Mouse (Mus musculus) forebrain, embryonic 13.5 days (tissue): ENCODE data around the gene Ptafr. TPM values are rescaled to one million over a fixed set of nuclear protein-coding genes. Genes with fewer than 3 reads are reported as not detected.

ENCODE experiments used
- ATAC-seq: fragments of 200-750 bp; cut with Nextera tagmentation; 2 replicates; pipeline ENCODE4 v1.8.0; 2017
- H3K27ac ChIP-seq: fragments of 300-500 bp; sonication (generic); 2 replicates; pipeline ENCODE4 v1.5.1; 2015; ENCODE audit warnings: inconsistent platforms, mild to moderate bottlenecking, moderate library complexity
- H3K27me3 ChIP-seq: fragments of 300-500 bp; sonication (generic); 2 replicates; pipeline ENCODE4 v1.6.1; 2015; ENCODE audit warnings: mild to moderate bottlenecking, inconsistent platforms
- H3K36me3 ChIP-seq: fragments of 300-500 bp; sonication (generic); 2 replicates; pipeline ENCODE4 v1.6.1; 2015; ENCODE audit warnings: mild to moderate bottlenecking, inconsistent platforms; ENCODE audit not compliant: poor library complexity, severe bottlenecking
- H3K4me1 ChIP-seq: fragments of 300-500 bp; sonication (generic); 2 replicates; pipeline ENCODE4 v1.6.1; 2015; ENCODE audit warnings: inconsistent platforms
- H3K4me2 ChIP-seq: fragments of 300-500 bp; sonication (generic); 2 replicates; pipeline ENCODE4 v1.6.1; 2015; ENCODE audit warnings: inconsistent platforms, mild to moderate bottlenecking, moderate library complexity
- H3K4me3 ChIP-seq: fragments of 300-500 bp; sonication (generic); 2 replicates; pipeline ENCODE4 v1.5.1; 2015; ENCODE audit warnings: mild to moderate bottlenecking, inconsistent platforms
- H3K9ac ChIP-seq: fragments of 300-500 bp; sonication (generic); 2 replicates; pipeline ENCODE4 v1.6.1; 2015; ENCODE audit warnings: mild to moderate bottlenecking, inconsistent platforms
- H3K9me3 ChIP-seq: fragments of 300-500 bp; sonication (generic); replicated peaks from 2 replicates; pipeline ENCODE4 v1.6.1; 2016; ENCODE audit warnings: inconsistent platforms
- WGBS: fragments of 180-500 bp; shearing (Covaris S2); methylation state at CpG from one replicate; pipeline ENCODE4 v1.1.7; 2015; 5-methylcytosine and 5-hydroxymethylcytosine counted together
- polyA plus RNA-seq: library from polyadenylated mRNA; unstranded; fragments of >200 nt; fragmentation: Nextera tagmentation; extraction: Ambion mirVana; gene quantifications from 2 replicates; pipeline ENCODE4 v1.2.1, GENCODE M21; 2015

Ptafr gene
- polyA plus RNA-seq: 0.13 and 0.35 TPM in 2 replicates

GRCm38 (mm10) chr4:132563965-132564364 is at the start of gene Ptafr:
TSS of gene Ptafr (plus strand) at chr4:132564067.
- Histone ChIP-seq H3K4me2 (no peak within 1 kb of the TSS), H3K27me3 (no peaks in the 10 kb centered on the region), H3K36me3 (no peaks in the 10 kb centered on the region), H3K27ac (no peak within 1 kb of the TSS), H3K4me3 (no peak within 1 kb of the TSS), H3K9me3 (no peaks in the 10 kb centered on the region), H3K4me1 (no peaks in the 10 kb centered on the region), H3K9ac (no peak within 1 kb of the TSS)
- no peak for ATAC-seq
- WGBS: 42% methylated on average over 4 of the region's 4 CpGs

GRCm38 (mm10) chr4:132514555-132515135 is 49.2 kb upstream of the Ptafr start:
- H3K9ac ChIP-seq: peak overlapping the region; percentile 38; the same call in 1 of the 2 replicates
- H3K9me3 ChIP-seq: no peaks in the 10 kb centered on the region
- peak overlapping the region; percentile 48 for H3K4me3 ChIP-seq
- H3K36me3 ChIP-seq: no peaks in the 10 kb centered on the region
- peaks cover 4% of the 10 kb centered on the region; the same call in 1 of the 2 replicates for H3K27me3 ChIP-seq
- peak overlapping the region; percentile 97 for H3K4me2 ChIP-seq
- WGBS: under 1% methylated on average over 21 of the region's 21 CpGs
- H3K4me1 ChIP-seq: peaks cover 12% of the 10 kb centered on the region
- ATAC-seq: 0 out of 2 replicates have a peak, but pooled peaks have one; percentile 20
- H3K27ac ChIP-seq: 0 out of 2 replicates have a peak overlapping the region, but pooled peaks have one; percentile 1

GRCm38 (mm10) chr4:132515369-132516155 is 48.3 kb upstream of the Ptafr start:
- peak; percentile 94 for ATAC-seq
- peaks cover 12% of the 10 kb centered on the region for H3K4me1 ChIP-seq
- H3K36me3 ChIP-seq: no peaks in the 10 kb centered on the region
- peak overlapping the region; percentile 48 for H3K4me3 ChIP-seq
- H3K9me3 ChIP-seq: no peaks in the 10 kb centered on the region
- H3K27ac ChIP-seq: peak overlapping the region; percentile 48; the same call in 1 of the 2 replicates
- 21% methylated on average over 22 of the region's 22 CpGs for WGBS
- peaks cover 4% of the 10 kb centered on the region; the same call in 1 of the 2 replicates for H3K27me3 ChIP-seq
- H3K9ac ChIP-seq: peak overlapping the region; percentile 38; the same call in 1 of the 2 replicates
- H3K4me2 ChIP-seq: peak overlapping the region; percentile 97

GRCm38 (mm10) chr4:132518066-132518465 is 45.8 kb upstream of the Ptafr start:
- Histone ChIP-seq H3K9ac (no peak overlapping the region), H3K4me3 (no peak overlapping the region), H3K4me2 (no peak overlapping the region), H3K27me3 (peaks cover 4% of the 10 kb centered on the region; the same call in 1 of the 2 replicates), H3K27ac (no peak overlapping the region), H3K9me3 (no peaks in the 10 kb centered on the region), H3K36me3 (no peaks in the 10 kb centered on the region), H3K4me1 (peaks cover 12% of the 10 kb centered on the region)
- WGBS: 86% methylated on average over 8 of the region's 8 CpGs
- no peak for ATAC-seq

- no peak overlapping the region for H3K9ac ChIP-seq
- H3K4me3 ChIP-seq: no peak overlapping the region
- H3K27ac ChIP-seq: no peak overlapping the region
- no peaks in the 10 kb centered on the region for H3K36me3 ChIP-seq
- no peak for ATAC-seq
- 89% methylated on average over 3 of the region's 3 CpGs for WGBS
- no peaks in the 10 kb centered on the region for H3K27me3 ChIP-seq
- H3K4me2 ChIP-seq: no peak overlapping the region
- H3K4me1 ChIP-seq: peaks cover 12% of the 10 kb centered on the region
- H3K9me3 ChIP-seq: no peaks in the 10 kb centered on the region
Measured at GRCm38 (mm10) chr4:132519188-132519587, 44.7 kb upstream of the Ptafr start.

- H3K27me3 ChIP-seq: no peaks in the 10 kb centered on the region
- no peak overlapping the region for H3K4me3 ChIP-seq
- H3K4me1 ChIP-seq: peaks cover 6% of the 10 kb centered on the region; the same call in 1 of the 2 replicates
- H3K27ac ChIP-seq: no peak overlapping the region
- no peak for ATAC-seq
- no peaks in the 10 kb centered on the region for H3K9me3 ChIP-seq
- WGBS: 9% methylated on average over 11 of the region's 11 CpGs
- peaks cover 4% of the 10 kb centered on the region; the same call in 1 of the 2 replicates for H3K36me3 ChIP-seq
- no peak overlapping the region for H3K9ac ChIP-seq
- H3K4me2 ChIP-seq: no peak overlapping the region; the same call in 1 of the 2 replicates
Measured at GRCm38 (mm10) chr4:132524321-132524741, 39.5 kb upstream of the Ptafr start.

GRCm38 (mm10) chr4:132524808-132525207 is 39.1 kb upstream of the Ptafr start:
- H3K27me3 ChIP-seq: no peaks in the 10 kb centered on the region
- H3K4me2 ChIP-seq: no peak overlapping the region
- no peak overlapping the region for H3K9ac ChIP-seq
- H3K4me1 ChIP-seq: peaks cover 6% of the 10 kb centered on the region; the same call in 1 of the 2 replicates
- no peak for ATAC-seq
- WGBS: 43% methylated on average over 6 of the region's 6 CpGs
- no peak overlapping the region for H3K4me3 ChIP-seq
- peaks cover 8% of the 10 kb centered on the region for H3K36me3 ChIP-seq
- no peak overlapping the region for H3K27ac ChIP-seq
- H3K9me3 ChIP-seq: no peaks in the 10 kb centered on the region

- no peak overlapping the region for H3K4me3 ChIP-seq
- no peak overlapping the region for H3K27ac ChIP-seq
- peaks cover 25% of the 10 kb centered on the region for H3K36me3 ChIP-seq
- WGBS: 50% methylated on average over 2 of the region's 2 CpGs
- H3K9me3 ChIP-seq: no peaks in the 10 kb centered on the region
- no peak for ATAC-seq
- H3K9ac ChIP-seq: no peak overlapping the region
- peaks cover 9% of the 10 kb centered on the region for H3K4me1 ChIP-seq
- H3K4me2 ChIP-seq: no peak overlapping the region
- no peaks in the 10 kb centered on the region for H3K27me3 ChIP-seq
Measured at GRCm38 (mm10) chr4:132526678-132527077, 37.2 kb upstream of the Ptafr start.

GRCm38 (mm10) chr4:132527917-132528522 is 35.8 kb upstream of the Ptafr start:
- ATAC-seq: no peak
- H3K4me3 ChIP-seq: no peak overlapping the region
- peaks cover 25% of the 10 kb centered on the region for H3K36me3 ChIP-seq
- 92% methylated on average over 8 of the region's 8 CpGs for WGBS
- H3K4me2 ChIP-seq: no peak overlapping the region
- no peaks in the 10 kb centered on the region for H3K9me3 ChIP-seq
- H3K27me3 ChIP-seq: no peaks in the 10 kb centered on the region
- H3K9ac ChIP-seq: no peak overlapping the region
- no peak overlapping the region for H3K27ac ChIP-seq
- H3K4me1 ChIP-seq: peaks cover 20% of the 10 kb centered on the region

- WGBS: 84% methylated on average over 4 of the region's 4 CpGs
- Histone ChIP-seq H3K27me3 (no peaks in the 10 kb centered on the region), H3K9ac (no peak overlapping the region), H3K4me1 (peaks cover 25% of the 10 kb centered on the region), H3K27ac (no peak overlapping the region), H3K4me2 (no peak overlapping the region), H3K4me3 (no peak overlapping the region), H3K36me3 (peaks cover 25% of the 10 kb centered on the region), H3K9me3 (no peaks in the 10 kb centered on the region)
- ATAC-seq: no peak
Measured at GRCm38 (mm10) chr4:132529344-132529743, 34.5 kb upstream of the Ptafr start.

- Histone ChIP-seq H3K36me3 (peaks cover 25% of the 10 kb centered on the region), H3K4me1 (peaks cover 24% of the 10 kb centered on the region), H3K4me2 (no peak overlapping the region), H3K9me3 (no peaks in the 10 kb centered on the region), H3K27ac (no peak overlapping the region), H3K4me3 (no peak overlapping the region), H3K27me3 (no peaks in the 10 kb centered on the region), H3K9ac (no peak overlapping the region)
- ATAC-seq: no peak
- WGBS: 96% methylated on average over 20 of the region's 20 CpGs
Measured at GRCm38 (mm10) chr4:132530033-132530804, 33.6 kb upstream of the Ptafr start.
